Mouse (Mus musculus): ENCODE measurements around the gene Qk.

- no peak for TF ChIP-seq CTCF (IDR thresholded peaks at IDR 0.05; ENCODE audit: borderline replicate concordance, insufficient read depth, low read length)
- no peak for TF ChIP-seq POLR2A (IDR thresholded peaks at IDR 0.05; ENCODE audit: low read depth, low read length)
These were observed 3.2 kb downstream of the Qk start for GRCm38 (mm10) chr17:10316446-10316845.
